Mouse (Mus musculus) adrenal gland, adult (tissue): ENCODE data around the gene Med8.
A peak's percentile ranks its signal among the peaks of the same experiment; 100 is the strongest.

ENCODE experiments used
- DNase-seq, 2 experiments: peaks; one replicate each; pipeline ENCODE4 v3.0.0; 2022 to 2023; ENCODE audit warnings: low spot score in 1 of 2; ENCODE audit not compliant: inconsistent age in 2 of 2

The Med8 gene

GRCm38 (mm10) chr4:118413553-118413952 lies 4.4 kb downstream of the Med8 start:
- DNase-seq: no peak

- no peak for DNase-seq
Measured at GRCm38 (mm10) chr4:118415779-118416178, 6.6 kb downstream of the Med8 start.

GRCm38 (mm10) chr4:118416329-118416728 lies 7.2 kb downstream of the Med8 start:
- DNase-seq: no peak

GRCm38 (mm10) chr4:118417112-118417797 lies 8.1 kb downstream of the Med8 start:
- DNase-seq: no peak

GRCm38 (mm10) chr4:118421384-118421783 lies 12.2 kb downstream of the Med8 start:
- DNase-seq: no peak

- no peak for DNase-seq
Measured at GRCm38 (mm10) chr4:118424541-118425160, 15.5 kb downstream of the Med8 start.

GRCm38 (mm10) chr4:118425374-118425773 lies 16.2 kb downstream of the Med8 start:
- DNase-seq: no peak

GRCm38 (mm10) chr4:118427415-118427767 lies 18.3 kb downstream of the Med8 start:
- no peak for DNase-seq

GRCm38 (mm10) chr4:118427768-118428451 lies 18.8 kb downstream of the Med8 start, which contains the start of gene Elovl1:
Elovl1 (plus strand) TSS chr4:118428093.
- DNase-seq: peak; percentile 96 to 97

GRCm38 (mm10) chr4:118428531-118429214 lies 19.5 kb downstream of the Med8 start:
- DNase-seq: no peak

GRCm38 (mm10) chr4:118429215-118429895 lies 20.2 kb downstream of the Med8 start:
- peak; percentile 33 to 61 for DNase-seq

- DNase-seq: peak in 1 of 2 experiments; percentile 21
Measured at GRCm38 (mm10) chr4:118432332-118432731, 23.2 kb downstream of the Med8 start.

- peak; percentile 92 to 96 for DNase-seq
Measured at GRCm38 (mm10) chr4:118436820-118437603, 27.9 kb downstream of the Med8 start, which contains the start of gene Cdc20. Cdc20 (minus strand) TSS chr4:118437352.

- peak in 1 of 2 experiments; percentile 59 for DNase-seq
Measured at GRCm38 (mm10) chr4:118437829-118438253, 28.7 kb downstream of the Med8 start.

GRCm38 (mm10) chr4:118445088-118445487 lies 36.0 kb downstream of the Med8 start:
- no peak for DNase-seq

- DNase-seq: peak; percentile 32 to 56
Measured at GRCm38 (mm10) chr4:118445781-118446414, 36.8 kb downstream of the Med8 start.

GRCm38 (mm10) chr4:118446415-118447153 lies 37.4 kb downstream of the Med8 start:
- DNase-seq: no peak

GRCm38 (mm10) chr4:118457345-118457975 lies 48.3 kb downstream of the Med8 start, which contains the start of gene Mpl:
Mpl (minus strand) TSS chr4:118457513.
- DNase-seq: no peak
